Mouse (Mus musculus): ENCODE data around the gene Nfkb2.

The Nfkb2 gene

GRCm38 (mm10) chr19:46344710-46345419 is 40.7 kb downstream of the Nfkb2 start:
- no peak for DNase-seq (ENCODE audit: low read depth, low spot score)

GRCm38 (mm10) chr19:46347146-46347545 is 43.0 kb downstream of the Nfkb2 start:
- DNase-seq (ENCODE audit: low read depth, low spot score): no peak

GRCm38 (mm10) chr19:46347936-46348668 is 44.0 kb downstream of the Nfkb2 start:
- no peak for DNase-seq (ENCODE audit: low read depth, low spot score)

- DNase-seq (ENCODE audit: low read depth, low spot score): no peak
Observed at GRCm38 (mm10) chr19:46348761-46349458, 44.8 kb downstream of the Nfkb2 start.

- no peak for DNase-seq (ENCODE audit: low read depth, low spot score)
Observed at GRCm38 (mm10) chr19:46349550-46349949, 45.4 kb downstream of the Nfkb2 start.

GRCm38 (mm10) chr19:46350168-46350932 is 46.2 kb downstream of the Nfkb2 start, which contains the start of gene 2310034G01Rik:
2310034G01Rik (minus strand) TSS chr19:46350302.
- no peak for DNase-seq (ENCODE audit: low read depth, low spot score)

- peak; percentile 89 for DNase-seq (ENCODE audit: low read depth, low spot score)
Observed at GRCm38 (mm10) chr19:46356701-46357138, 52.6 kb downstream of the Nfkb2 start.

- no peak for DNase-seq (ENCODE audit: low read depth, low spot score)
Observed at GRCm38 (mm10) chr19:46357344-46358280, 53.5 kb downstream of the Nfkb2 start.

- DNase-seq (ENCODE audit: low read depth, low spot score): no peak
Observed at GRCm38 (mm10) chr19:46358381-46358780, 54.3 kb downstream of the Nfkb2 start.
